Mouse (Mus musculus) gastrocnemius, postnatal 25 days (tissue): ENCODE measurements around the gene Vps37c. TPM values are rescaled to one million over a fixed set of nuclear protein-coding genes. Genes with fewer than 3 reads are reported as not detected.

ENCODE experiments used
- DNase-seq: peaks from one replicate; pipeline ENCODE4 v3.0.0; 2022
- total RNA-seq, 2 experiments: library from RNA; stranded (reverse); gene quantifications; 1 replicate in 1 of 2; 2 replicates in 1 of 2; pipeline ENCODE4 v1.2.3; 2021

The Vps37c gene
- total RNA-seq, 2 experiments from 2014 or later: 23.9 to 26.2 TPM

GRCm38 (mm10) chr19:10740641-10741440 lies 52.3 kb downstream of the Vps37c start:
- DNase-seq: no peak

DNA sequence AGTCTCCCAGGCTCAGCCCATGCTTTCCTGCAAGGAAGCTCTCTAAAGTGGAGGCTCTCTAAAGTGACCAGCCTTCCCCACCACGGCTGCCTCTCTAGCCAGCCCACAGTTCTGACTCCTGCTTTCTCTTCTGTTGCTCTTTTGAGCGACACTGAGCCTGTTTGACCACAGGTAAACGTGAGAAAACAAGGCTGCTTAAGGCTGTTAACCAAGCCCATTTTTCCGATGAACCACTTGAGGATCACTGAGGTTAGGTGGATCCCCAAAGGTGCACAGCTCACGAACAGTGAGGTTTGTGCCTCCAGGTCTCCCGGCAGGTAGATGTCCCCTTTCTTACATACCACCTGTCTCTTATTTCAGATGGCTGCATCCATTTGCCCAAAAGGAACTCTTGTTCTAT lies 53.6 kb downstream of the Vps37c start:
- DNase-seq: no peak

DNA sequence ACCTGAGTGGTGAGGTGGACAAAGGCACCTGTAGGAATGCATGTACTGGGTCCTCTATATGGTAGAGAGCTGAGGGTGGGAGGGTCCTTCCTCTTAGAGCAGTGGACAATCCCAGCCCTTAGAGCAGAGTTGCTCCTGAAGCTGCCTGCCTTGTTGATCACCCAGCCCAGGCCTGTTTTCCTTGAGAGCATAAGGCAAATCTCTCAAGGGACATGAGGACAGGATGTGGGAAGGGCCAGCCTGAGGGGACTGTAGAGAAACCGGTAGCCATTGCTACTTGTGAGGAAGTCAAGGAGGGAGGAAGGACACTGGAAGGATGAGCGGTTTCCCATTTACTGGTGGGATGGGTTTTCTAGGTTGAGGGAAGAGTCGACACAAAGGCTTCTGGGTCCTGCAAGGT lies 54.0 kb downstream of the Vps37c start:
- DNase-seq: no peak

GRCm38 (mm10) chr19:10747182-10747581 lies 58.6 kb downstream of the Vps37c start:
- DNase-seq: no peak

DNA sequence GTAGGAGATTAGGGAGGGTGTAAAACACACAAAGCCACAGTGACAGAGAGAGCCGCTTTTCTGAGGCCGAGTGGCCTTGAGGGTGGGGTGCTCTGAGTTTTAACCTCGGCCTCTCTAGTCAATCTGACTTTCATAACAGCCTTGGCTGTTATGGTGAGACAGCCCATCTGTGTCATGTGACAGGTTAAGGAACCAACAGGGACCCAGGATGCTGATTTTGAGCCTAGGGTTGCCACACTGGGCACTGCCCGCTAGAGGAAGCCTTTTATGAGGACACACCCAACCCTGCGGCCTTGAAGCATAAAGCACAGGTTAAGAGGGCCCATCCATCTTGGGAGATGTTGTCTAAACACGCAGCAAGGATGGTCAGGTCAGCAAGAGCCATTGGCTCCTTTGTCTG lies 59.2 kb downstream of the Vps37c start:
- DNase-seq: no peak

GRCm38 (mm10) chr19:10748401-10749102 lies 60.0 kb downstream of the Vps37c start:
- no peak for DNase-seq

DNA sequence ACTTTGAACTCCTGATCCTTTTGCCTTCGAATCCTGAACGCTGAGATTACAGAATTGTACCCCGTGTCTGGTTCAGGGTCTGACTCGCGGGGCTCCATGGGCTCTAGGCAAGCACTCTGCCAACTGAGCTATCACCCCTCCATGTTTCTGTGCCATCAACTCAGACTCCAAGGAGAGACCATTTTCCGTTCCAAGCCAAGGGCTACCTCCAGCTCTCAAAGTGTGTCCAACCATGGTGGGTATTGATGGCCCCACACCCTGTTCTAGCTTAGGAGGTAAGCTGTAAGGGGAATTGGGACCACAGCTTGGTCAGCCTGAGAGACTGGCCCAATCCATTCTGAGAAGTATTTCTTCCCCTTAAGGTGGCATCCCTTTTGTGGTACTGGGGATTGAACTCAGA lies 60.8 kb downstream of the Vps37c start:
- DNase-seq: no peak

DNA sequence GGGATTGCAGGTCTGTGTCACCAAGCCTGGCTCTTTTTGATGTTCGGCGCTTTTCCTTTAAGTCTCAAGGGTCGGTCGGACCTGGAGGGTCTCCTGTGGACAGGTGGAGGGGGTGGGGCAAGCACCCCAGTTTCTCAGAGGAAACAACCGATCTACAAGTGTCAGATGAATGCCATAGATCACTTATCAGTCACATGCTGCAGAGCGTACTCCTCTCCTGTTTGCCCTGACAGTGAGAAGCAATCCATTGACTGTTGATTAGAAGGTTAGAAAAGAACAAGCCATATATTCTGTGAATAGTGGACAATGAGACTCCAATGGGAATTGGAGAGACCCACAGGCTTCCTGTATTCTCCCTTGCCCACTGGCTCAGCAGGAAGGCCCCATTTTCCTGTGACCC lies 61.6 kb downstream of the Vps37c start:
- no peak for DNase-seq

GRCm38 (mm10) chr19:10751607-10752006 lies 63.1 kb downstream of the Vps37c start:
- DNase-seq: no peak

DNA sequence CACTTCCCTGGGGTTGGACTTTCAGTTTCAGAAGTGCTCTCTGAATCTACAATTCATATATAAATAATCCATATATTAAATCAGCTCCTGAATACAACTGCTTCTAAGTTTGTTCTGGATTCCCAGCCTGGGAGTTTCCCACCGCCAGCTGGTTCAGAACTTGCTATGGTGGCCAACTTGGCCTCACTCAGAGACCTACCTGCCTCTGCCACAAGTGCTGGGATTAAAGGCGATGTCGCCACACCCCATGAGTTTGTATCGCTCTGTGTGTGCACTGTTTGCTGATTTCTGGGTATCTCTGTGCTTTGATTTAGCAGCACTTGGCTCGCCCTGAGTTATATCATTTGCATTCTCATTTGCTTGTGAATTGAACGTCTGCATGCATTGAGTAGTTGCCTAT lies 63.6 kb downstream of the Vps37c start:
- DNase-seq: no peak

DNA sequence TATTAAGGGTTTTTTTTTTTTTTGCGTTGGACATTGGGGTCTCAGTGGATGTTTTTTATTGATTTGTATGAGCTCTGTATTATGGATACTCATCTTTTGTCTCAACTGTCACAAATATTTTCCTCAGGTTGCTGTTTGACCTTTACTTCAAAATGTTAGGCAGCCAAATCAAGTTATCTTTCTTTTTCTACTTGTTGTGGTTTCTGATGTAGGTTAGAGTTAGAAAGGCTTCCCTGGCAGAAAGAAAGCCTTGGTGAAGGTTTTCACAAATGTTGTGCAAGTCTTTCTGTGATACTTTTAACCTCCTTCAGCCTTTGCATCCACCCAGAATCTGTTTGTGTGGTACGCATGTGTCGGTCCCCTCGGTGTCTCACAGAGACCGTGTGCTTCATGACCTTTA lies 64.1 kb downstream of the Vps37c start:
- no peak for DNase-seq

DNA sequence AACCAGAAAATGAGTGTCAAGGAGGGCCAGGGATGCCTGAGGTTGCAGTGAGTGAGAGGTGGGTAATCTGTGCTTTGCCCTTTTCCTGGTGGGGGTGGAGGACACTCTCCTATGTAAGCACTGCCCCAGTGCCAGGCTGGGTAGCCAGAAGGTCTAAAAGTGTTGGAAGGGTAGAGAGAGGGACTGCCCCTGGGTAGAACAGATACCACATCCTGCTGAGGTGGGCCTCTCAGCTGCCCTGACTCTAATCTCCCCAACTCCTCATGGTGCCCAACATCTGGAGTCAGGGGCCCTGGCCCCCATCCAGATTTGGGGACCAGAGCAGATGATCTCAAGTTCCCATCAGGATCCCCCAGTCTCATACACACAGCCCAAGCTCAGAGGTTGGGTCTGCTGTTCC lies 68.6 kb downstream of the Vps37c start:
- DNase-seq: no peak

- DNase-seq: peak; percentile 46
These were observed 69.0 kb downstream of the Vps37c start for GRCm38 (mm10) chr19:10757526-10757925.

- no peak for DNase-seq
These were observed 70.2 kb downstream of the Vps37c start for GRCm38 (mm10) chr19:10758708-10759107.

DNA sequence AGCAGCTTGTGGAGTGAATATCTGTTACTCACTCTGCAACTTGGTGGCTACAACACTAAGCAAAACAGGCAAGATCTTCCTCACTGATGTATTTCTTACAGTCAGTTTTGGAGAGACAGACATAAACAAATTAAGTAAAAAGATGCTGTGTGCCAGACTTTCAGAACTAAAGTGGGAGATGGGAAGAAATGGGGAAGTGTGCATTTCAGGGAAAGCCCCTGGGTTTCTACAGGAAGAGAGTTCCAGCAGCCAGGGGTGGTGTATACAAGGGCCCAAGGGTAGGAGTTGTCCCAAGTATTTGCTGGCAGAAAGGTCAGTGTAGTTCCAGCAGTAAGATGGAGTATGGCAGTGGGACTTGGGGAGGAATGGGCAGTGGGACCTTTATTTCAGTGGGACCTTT lies 71.0 kb downstream of the Vps37c start:
- DNase-seq: no peak

GRCm38 (mm10) chr19:10759983-10760831 lies 71.7 kb downstream of the Vps37c start:
- DNase-seq: peak; percentile 76

- no peak for DNase-seq
These were observed 73.4 kb downstream of the Vps37c start for GRCm38 (mm10) chr19:10761794-10762415.

DNA sequence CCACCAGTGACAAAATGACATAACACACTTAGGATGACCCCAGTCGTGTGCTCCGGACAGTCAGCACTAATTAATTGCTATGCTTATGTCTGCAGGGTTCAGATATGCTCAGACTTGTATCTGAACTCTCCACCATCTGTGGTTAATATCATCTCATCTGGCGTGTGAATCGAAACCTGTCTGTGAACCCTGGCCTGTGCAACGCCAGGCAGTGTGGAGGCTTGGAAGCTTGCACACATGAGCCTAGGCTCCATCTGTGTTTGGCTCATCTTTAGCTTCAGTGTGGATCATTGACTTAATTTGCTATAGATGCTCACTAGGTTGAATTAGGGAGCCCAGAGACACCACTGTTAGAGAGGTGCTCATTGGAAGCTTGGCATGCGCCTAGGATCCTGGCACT lies 73.9 kb downstream of the Vps37c start:
- DNase-seq: no peak

DNA sequence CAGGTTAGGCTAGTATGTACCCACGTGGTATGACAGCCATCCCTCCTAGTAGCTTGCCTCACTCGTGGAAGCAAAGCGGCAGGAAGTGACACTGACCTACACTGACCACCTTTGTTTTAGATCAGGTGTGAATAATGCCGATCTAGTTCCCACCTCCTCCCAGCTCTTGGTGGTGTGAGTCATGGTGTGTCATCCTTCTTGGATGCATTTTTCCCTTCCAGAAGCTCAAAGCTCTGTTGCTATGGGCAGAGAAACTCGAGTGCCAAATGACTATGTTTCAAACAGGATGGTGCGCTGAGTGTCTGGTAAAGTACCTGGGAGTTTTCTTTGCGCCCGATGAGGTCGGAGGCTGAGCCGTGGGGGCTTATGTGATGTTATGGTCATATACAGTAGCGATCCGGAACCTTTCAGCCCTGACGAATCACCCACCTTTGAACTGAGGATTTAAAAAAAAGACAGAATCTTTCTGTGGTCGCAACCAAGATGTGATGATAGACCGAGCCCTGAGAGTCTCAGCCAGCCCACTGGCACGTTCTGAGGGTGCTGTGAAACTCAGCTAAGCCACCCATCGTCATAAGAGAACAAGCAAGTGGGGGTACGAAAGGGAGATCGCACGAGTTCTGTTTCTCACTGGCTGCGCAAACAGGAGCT lies 75.0 kb downstream of the Vps37c start:
- DNase-seq: no peak
